Mouse (Mus musculus): ENCODE data around the gene Man2a1.

DNA sequence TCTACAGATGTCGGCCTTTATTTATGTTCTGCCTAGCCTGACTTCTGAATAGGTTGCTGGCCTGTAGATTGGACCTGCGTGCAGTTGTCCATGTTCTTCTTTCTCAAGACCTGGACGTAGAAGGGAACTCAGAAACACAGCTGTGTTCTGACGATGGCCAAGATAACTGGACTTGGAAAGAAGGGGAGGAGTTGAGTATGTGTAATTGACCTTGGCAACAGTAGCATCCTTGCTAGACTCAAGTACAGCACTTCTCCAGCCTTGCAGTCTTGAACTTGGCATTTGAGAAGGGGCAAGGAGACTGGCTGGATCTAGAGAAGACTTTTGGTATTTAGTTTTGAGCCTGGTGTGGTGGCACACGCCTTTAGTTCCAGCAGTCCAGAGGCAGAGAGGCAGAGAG is 10.9 kb downstream of the Man2a1 start:
- TF ChIP-seq CTCF (IDR thresholded peaks at IDR 0.05; ENCODE audit: low read depth, low read length) = no peak
- no peak for TF ChIP-seq EP300 (IDR thresholded peaks at IDR 0.05; ENCODE audit: insufficient read depth, low read depth, low read length)

Measured in ES-Bruce4 (cell line).